Mouse (Mus musculus) CH12.LX (cell line): ENCODE results near the gene Nufip1. TPM values are rescaled to one million over a fixed set of nuclear protein-coding genes. Genes with fewer than 3 reads are reported as not detected.

Experiments
- DNase-seq: peaks from one replicate; pipeline ENCODE4 v3.0.0-alpha.2; 2013; ENCODE audit errors: extremely low read depth
- H3K27ac ChIP-seq: 2 replicates; pipeline ENCODE4 v1.5.1; 2012; ENCODE audit warnings: low read depth, mild to moderate bottlenecking, control low read depth, moderate library complexity; ENCODE audit not compliant: insufficient read depth
- H3K27me3 ChIP-seq: replicated peaks from 2 replicates; pipeline ENCODE3; 2012; ENCODE audit warnings: inconsistent platforms
- H3K36me3 ChIP-seq, 2 experiments: replicated peaks in 1 of 2; 2 replicates each; pipeline versions ENCODE3 to v1.6.1; 2012; ENCODE audit warnings: inconsistent platforms in 1 of 2, low read length in 1 of 2, mild to moderate bottlenecking in 1 of 2, mixed read lengths in 1 of 2, moderate library complexity in 1 of 2; ENCODE audit not compliant: control insufficient read depth in 1 of 2, insufficient read depth in 1 of 2
- H3K4me1 ChIP-seq, 2 experiments: 2 replicates each; pipeline ENCODE4 v1.6.1; 2012; ENCODE audit warnings: inconsistent platforms in 1 of 2, moderate library complexity in 1 of 2; ENCODE audit not compliant: insufficient read depth in 2 of 2, control insufficient read depth in 1 of 2
- H3K4me2 ChIP-seq: 2 replicates; pipeline ENCODE4 v1.6.1; 2012; ENCODE audit warnings: low read depth, mild to moderate bottlenecking, control low read depth; ENCODE audit not compliant: poor library complexity, insufficient read depth, severe bottlenecking
- H3K4me3 ChIP-seq, 3 experiments: fragments of 150-350 bp in 1 of 3; sonication (generic) in 1 of 3; replicated peaks in 1 of 3; 2 replicates each; pipeline versions ENCODE3 to v1.5.1; 2011 to 2012; ENCODE audit warnings: low read depth in 2 of 3, low read length in 2 of 3, mild to moderate bottlenecking in 2 of 3, moderate library complexity in 2 of 3, control low read depth in 1 of 3, improper control_type of control experiment in 1 of 3, inconsistent platforms in 1 of 3, mixed read lengths in 1 of 3; ENCODE audit not compliant: poor library complexity in 1 of 3
- H3K79me2 ChIP-seq: replicated peaks from 2 replicates; pipeline ENCODE4 v1.6.1; 2012; ENCODE audit warnings: mild to moderate bottlenecking, moderate library complexity; ENCODE audit not compliant: control insufficient read depth, poor library complexity, insufficient read depth, severe bottlenecking; ENCODE audit errors: extremely low read depth
- H3K9ac ChIP-seq: 2 replicates; pipeline ENCODE4 v1.6.1; 2012; ENCODE audit warnings: low read depth, mild to moderate bottlenecking, control low read depth, moderate library complexity; ENCODE audit not compliant: insufficient read depth
- H3K9me3 ChIP-seq: replicated peaks from 2 replicates; pipeline ENCODE3; 2012; ENCODE audit warnings: low read length, inconsistent platforms, mixed read lengths
- BHLHE40 ChIP-seq: IDR thresholded peaks from 2 replicates; pipeline ENCODE4 v1.6.1; 2011; ENCODE audit warnings: mild to moderate bottlenecking, low read depth, low read length, improper control_type of control experiment
- CHD1 ChIP-seq: IDR thresholded peaks from 2 replicates; pipeline ENCODE4 v1.6.1; 2012; ENCODE audit warnings: low read depth, low read length, improper control_type of control experiment, inconsistent platforms
- CHD2 ChIP-seq: IDR thresholded peaks from 2 replicates; pipeline ENCODE4 v1.6.1; 2011; ENCODE audit warnings: low read length, improper control_type of control experiment
- ELF1 ChIP-seq: IDR thresholded peaks from 2 replicates; pipeline ENCODE4 v1.6.1; 2014; ENCODE audit warnings: low read depth, mild to moderate bottlenecking, inconsistent platforms, low read length, improper control_type of control experiment
- EP300 ChIP-seq: IDR thresholded peaks from 2 replicates; pipeline ENCODE4 v1.6.1; 2011; ENCODE audit warnings: low read length, improper control_type of control experiment
- ETS1 ChIP-seq: conservative IDR thresholded peaks from 2 replicates; pipeline ENCODE4 v1.6.1; 2012; ENCODE audit warnings: low read depth, mild to moderate bottlenecking, inconsistent platforms, low read length, improper control_type of control experiment, moderate library complexity
- HCFC1 ChIP-seq: IDR thresholded peaks from 2 replicates; pipeline ENCODE4 v1.6.1; 2012; ENCODE audit warnings: low read depth, mild to moderate bottlenecking, inconsistent platforms, low read length, improper control_type of control experiment
- IRF4 ChIP-seq: IDR thresholded peaks from 2 replicates; pipeline ENCODE4 v1.6.1; 2014; ENCODE audit warnings: low read depth, mild to moderate bottlenecking, inconsistent platforms, low read length, improper control_type of control experiment
- KAT2A ChIP-seq: IDR thresholded peaks from 2 replicates; pipeline ENCODE4 v1.6.1; 2012; ENCODE audit warnings: low read length, improper control_type of control experiment, inconsistent platforms; ENCODE audit not compliant: insufficient replicate concordance
- MAZ ChIP-seq: IDR thresholded peaks from 2 replicates; pipeline ENCODE4 v1.6.1; 2012; ENCODE audit warnings: low read depth, mild to moderate bottlenecking, inconsistent platforms, low read length, improper control_type of control experiment, moderate library complexity
- MYC ChIP-seq: IDR thresholded peaks from 2 replicates; pipeline ENCODE4 v1.6.1; 2011; ENCODE audit warnings: low read depth, mild to moderate bottlenecking, improper control_type of control experiment, low read length
- POLR2AphosphoS2 ChIP-seq: IDR thresholded peaks from 2 replicates; pipeline ENCODE4 v1.6.1; 2011; ENCODE audit warnings: low read depth, low read length, improper control_type of control experiment
- SMC3 ChIP-seq: IDR thresholded peaks from 2 replicates; pipeline ENCODE4 v1.6.1; 2011; ENCODE audit warnings: low read depth, low read length, improper control_type of control experiment
- TCF12 ChIP-seq: IDR thresholded peaks from 2 replicates; pipeline ENCODE4 v1.6.1; 2014; ENCODE audit warnings: low read depth, mild to moderate bottlenecking, inconsistent platforms, low read length, improper control_type of control experiment
- UBTF ChIP-seq: IDR thresholded peaks from 2 replicates; pipeline ENCODE4 v1.6.1; 2012; ENCODE audit warnings: low read depth, mild to moderate bottlenecking, inconsistent platforms, low read length, improper control_type of control experiment, moderate library complexity
- USF1 ChIP-seq: IDR thresholded peaks from 2 replicates; pipeline ENCODE4 v1.6.1; 2014; ENCODE audit warnings: low read depth, mild to moderate bottlenecking, inconsistent platforms, low read length, improper control_type of control experiment
- USF2 ChIP-seq: conservative IDR thresholded peaks from 2 replicates; pipeline ENCODE4 v1.6.1; 2011; ENCODE audit warnings: low read depth, low read length, improper control_type of control experiment
- ZC3H11A ChIP-seq: IDR thresholded peaks from 2 replicates; pipeline ENCODE4 v1.6.1; 2012; ENCODE audit warnings: low read depth, mild to moderate bottlenecking, inconsistent platforms, low read length, improper control_type of control experiment
- ZKSCAN1 ChIP-seq: IDR thresholded peaks from 2 replicates; pipeline ENCODE4 v1.6.1; 2012; ENCODE audit warnings: low read depth, inconsistent platforms, low read length, improper control_type of control experiment, borderline replicate concordance
- ZNF384 ChIP-seq: IDR thresholded peaks from 2 replicates; pipeline ENCODE4 v1.6.1; 2012; ENCODE audit warnings: low read depth, low read length, improper control_type of control experiment, inconsistent platforms
- dilution Hi-C: fragments of 300-500 bp; cut with MboI; formaldehyde crosslinking; loops from 2 replicates; pipeline ENCODE4 v1.14.3; 2020; ENCODE audit warnings: low sequenced_read_pairs; ENCODE audit not compliant: extremely low pct_unique_long_range_greater_than_20kb, extremely low pct_ligation_motif_present
- in situ Hi-C: fragments of 300-500 bp; cut with MboI; formaldehyde crosslinking; loops from 3 replicates; pipeline ENCODE4 v1.14.3; 2019; ENCODE audit warnings: low sequenced_read_pairs, low pct_ligation_motif_present, low pct_unique_long_range_greater_than_20kb, mixed read lengths
- polyA plus RNA-seq: library from polyadenylated mRNA; unstranded; fragments of >175 nt; gene quantifications from 2 replicates; pipeline ENCODE4 v1.2.1, GENCODE M21; 2012; ENCODE audit warnings: low read depth; ENCODE audit not compliant: insufficient read length
- total RNA-seq, 2 experiments: library from RNA; depleted of rRNA; stranded (reverse); fragments of 300-350 nt in 1 of 2; fragments of >200 nt in 1 of 2; gene quantifications; 2 replicates each; pipeline ENCODE4 v1.2.3; 2012 to 2014

Nufip1 gene
- total and polyA plus RNA-seq, 3 experiments = 14.8 to 32.1 (median 24.6) TPM

DNA sequence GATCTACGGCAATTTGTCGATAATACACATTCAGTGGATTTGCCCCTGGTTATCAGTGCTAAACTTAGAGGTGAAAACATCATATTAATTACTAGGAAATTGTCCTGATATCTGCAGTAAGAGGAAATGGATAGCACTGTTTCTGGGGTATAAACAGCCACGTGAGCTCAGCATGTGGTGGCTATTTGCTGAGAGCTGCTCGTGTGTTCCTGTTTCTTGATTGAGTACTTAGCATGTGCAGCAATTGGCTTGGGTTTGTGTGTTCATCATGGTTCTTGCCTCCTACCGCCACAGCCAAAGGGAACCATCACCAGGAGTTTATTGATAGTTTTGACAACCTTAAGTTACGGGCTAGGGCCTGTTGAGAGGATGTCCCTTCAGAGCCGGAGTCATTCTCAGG is 63.6 kb downstream of the Nufip1 start:
- DNase-seq = no peak
- Histone ChIP-seq H3K9ac (no peak overlapping the region), H3K4me3 (no peak overlapping the region), H3K27ac (no peak overlapping the region), H3K79me2 (no peaks in the 10 kb centered on the region), H3K27me3 (no peaks in the 10 kb centered on the region), H3K4me2 (no peak overlapping the region), H3K9me3 (no peaks in the 10 kb centered on the region), H3K4me1 (peaks cover 10 to 25% of the 10 kb centered on the region in 2 experiments), H3K36me3 (no peaks in the 10 kb centered on the region)
- dilution Hi-C loops (no loop called here), in situ Hi-C loops (loop anchor here (10.0 to 25.0 kb wide), 2 partner anchors 70 to 838 kb away; no protein-coding TSS in a partner anchor)
- no peak for TF ChIP-seq MAZ
- no peak for TF ChIP-seq ZNF384
- TF ChIP-seq HCFC1 = no peak
- TF ChIP-seq USF1 = no peak
- no peak for TF ChIP-seq KAT2A
- no peak for TF ChIP-seq USF2
- no peak for TF ChIP-seq ZC3H11A
- no peak for TF ChIP-seq CHD1

DNA sequence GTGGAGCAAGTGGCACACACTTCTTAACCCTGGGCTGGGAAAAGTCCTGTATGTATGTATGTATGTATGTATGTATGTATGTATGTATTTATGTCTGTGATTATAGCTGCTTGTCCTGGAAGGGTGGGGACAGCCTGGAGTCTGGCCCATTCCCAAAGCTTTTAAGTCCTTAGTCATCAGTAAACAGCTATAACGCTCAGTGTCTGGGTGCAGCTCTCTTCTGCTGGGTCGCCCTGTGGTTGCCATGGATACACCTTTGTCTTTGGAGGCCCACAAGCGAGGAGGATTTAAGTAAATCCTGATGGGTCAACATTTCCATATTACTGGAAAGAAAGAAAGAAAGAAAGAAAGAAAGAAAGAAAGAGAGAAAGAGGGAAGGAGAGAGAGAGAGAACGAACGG is 65.1 kb downstream of the Nufip1 start:
- Histone ChIP-seq H3K79me2 (no peaks in the 10 kb centered on the region), H3K4me1 (peaks cover 18 to 33% of the 10 kb centered on the region in 2 experiments), H3K27ac (no peak overlapping the region), H3K36me3 (no peaks in the 10 kb centered on the region), H3K27me3 (no peaks in the 10 kb centered on the region), H3K4me3 (no peak overlapping the region), H3K4me2 (no peak overlapping the region), H3K9ac (no peak overlapping the region), H3K9me3 (no peaks in the 10 kb centered on the region)
- TF ChIP-seq POLR2AphosphoS2 (no peak), CHD1 (no peak), KAT2A (no peak), UBTF (no peak), TCF12 (no peak)
- no peak for DNase-seq
- in situ Hi-C loops (loop anchor here (10.0 kb wide), 1 partner anchor 69 kb away; no protein-coding TSS in a partner anchor), dilution Hi-C loops (no loop called here)

DNA sequence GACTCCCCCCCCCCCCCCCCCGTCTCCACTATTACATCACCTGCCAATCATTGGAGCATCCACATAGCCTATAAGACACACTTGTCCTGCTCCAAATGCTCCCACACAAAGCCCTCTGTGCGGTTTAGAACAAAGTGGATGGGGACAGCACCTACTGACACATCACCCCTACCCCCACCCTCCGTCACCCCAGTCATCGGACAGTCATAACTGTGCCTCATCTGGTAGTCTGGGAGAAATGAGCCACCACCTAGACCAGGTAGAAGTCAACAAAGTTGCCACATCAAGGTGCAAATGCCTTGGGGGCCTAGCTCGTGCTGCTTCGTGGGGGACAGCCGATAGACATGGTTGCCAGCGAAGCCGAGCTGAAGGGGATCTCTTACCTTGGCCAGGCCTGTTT is 66.5 kb downstream of the Nufip1 start:
- Histone ChIP-seq H3K9me3 (no peaks in the 10 kb centered on the region), H3K4me1 (peaks cover 18 to 33% of the 10 kb centered on the region in 2 experiments), H3K9ac (no peak overlapping the region), H3K27me3 (no peaks in the 10 kb centered on the region), H3K79me2 (no peaks in the 10 kb centered on the region), H3K36me3 (no peaks in the 10 kb centered on the region), H3K4me3 (no peak overlapping the region), H3K4me2 (no peak overlapping the region), H3K27ac (no peak overlapping the region)
- TF ChIP-seq EP300 (peak; percentile 50; the same call in 1 of the 2 replicates), ETS1 (peak; percentile 20; the same call in 1 of the 2 replicates), ZC3H11A (no peak), KAT2A (no peak), IRF4 (peak; percentile 55; the same call in 1 of the 2 replicates), CHD2 (0 out of 2 replicates have a peak, but pooled peaks have one; percentile 40), SMC3 (no peak), ZKSCAN1 (no peak), TCF12 (0 out of 2 replicates have a peak, but pooled peaks have one; percentile 5), BHLHE40 (peak; percentile 60), MYC (no peak), ELF1 (no peak)
- DNase-seq = peak; percentile 62
- in situ Hi-C loops = loop anchor here (10.0 kb wide), 1 partner anchor 68 kb away; no protein-coding TSS in a partner anchor
- dilution Hi-C loops = no loop called here
